In genomic region chr7:122701751-122702150, GRCm38 (mm10) we compare ENCODE assay signal across 15 mouse cellular contexts. TPM values are rescaled to one million over a fixed set of nuclear protein-coding genes. Genes with fewer than 3 reads are reported as not detected.
DNase-seq lines count a peak whose midpoint lies in the region; ATAC-seq and TF ChIP-seq lines count a peak whose summit lies in the region.
"Had no signal": no experiment of that assay in that cellular context is flagged by ENCODE, and none has a peak within 500 bp of the region (broad histone marks: within the 10 kb centered on the region; RNA-seq: fewer than 3 reads in every experiment).

No protein-coding gene starts in this region.

- no peak for ATAC-seq in erythroid progenitor cell, adult 5-6 weeks (replicated peaks; ENCODE audit: low FRiP score, poor library complexity, severe bottlenecking)
- ATAC-seq: intestine, embryonic 16.5 days; Patski had no signal

- H3K27ac ChIP-seq in layer of hippocampus, adult 2 months = no peak overlapping the region; the same call in 1 of the 2 replicates
- H3K27ac ChIP-seq: liver, embryonic 14.5 days had no signal

- peak; percentile 77 for DNase-seq in heart, adult 11 months
- DNase-seq in heart, postnatal 14 days = no peak
- peak; percentile 2 for DNase-seq in NIH3T3 (ENCODE audit: low read depth)
- peak; percentile 10 to 40 for DNase-seq in layer of hippocampus, adult 2 months (ENCODE audit: low spot score in 2 of 2)
- DNase-seq in left cerebral cortex, postnatal 36 days (ENCODE audit: low spot score in 2 of 2) = peak; percentile 34 to 51
- no peak for DNase-seq in cerebellum, adult 18-20 months
- DNase-seq in kidney, postnatal 10 days = no peak
- DNase-seq: adrenal gland, adult 2 months; cerebellum, adult 9-10 months; gastrocnemius, postnatal 14 days had no signal

- no peak overlapping the region for H3K4me3 ChIP-seq in layer of hippocampus, adult 2 months

- intact Hi-C loops in heart, postnatal 14 days (cut with DNase I) = no loop called here
- intact Hi-C loops in left cerebral cortex, postnatal 36 days (cut with DNase I) = no loop called here

- TF ChIP-seq CTCF in layer of hippocampus, adult 2 months (conservative IDR thresholded peaks at IDR 0.05) = no peak

RNA-seq across cellular contexts. Expression of gene Cacng3, which starts 31.5 kb away (rescaled TPM):
- under 1 TPM in 1 of 2 experiments, not detected in 1; 0.12 TPM for total RNA-seq in heart, postnatal 14 days (2021)
- total RNA-seq in layer of hippocampus, adult 2 months (2021) = 10 to 100 TPM; 60.3 to 60.7 TPM
- total RNA-seq in left cerebral cortex, postnatal 36 days (2021) = 100 to 1,000 TPM; 145 to 147 TPM
- not detected in 2 replicates for total RNA-seq in erythroid progenitor cell, adult 5-6 weeks (2015; ENCODE audit: low replicate concordance)
- total RNA-seq in erythroid progenitor cell, adult 5-6 weeks (2017; ENCODE audit: low replicate concordance) = not detected in 2 replicates
- total RNA-seq: monocyte, adult 5-6 weeks had no signal

Comparison
In these comparisons a context has a peak if more than half of its experiments do, and no peak if none do; other contexts are left out.
1. DNase-seq: peak in heart, adult 11 months (single experiment), NIH3T3 (single experiment), layer of hippocampus, adult 2 months (2 of 2) and left cerebral cortex, postnatal 36 days (2 of 2); none in heart, postnatal 14 days (0 of 2), cerebellum, adult 18-20 months (0 of 2) and kidney, postnatal 10 days (single experiment).
2. RNA of gene Cacng3, which starts 31.5 kb away (total RNA-seq): 145 to 147 TPM in left cerebral cortex, postnatal 36 days and 60.3 to 60.7 TPM in layer of hippocampus, adult 2 months; 0.12 TPM in heart, postnatal 14 days and not detected in erythroid progenitor cell, adult 5-6 weeks; every median in the first group is over 10 times any median in the second.